Mouse (Mus musculus): ENCODE data around the gene Snapin. TPM values are rescaled to one million over a fixed set of nuclear protein-coding genes. Genes with fewer than 3 reads are reported as not detected.

The Snapin gene
- polyA plus RNA-seq, 1 experiment from 2014 or later: 74.0 TPM

- ATAC-seq: no peak
- Histone ChIP-seq H3K9ac (no peak overlapping the region), H3K4me1 (replicated peaks) (peaks cover 4% of the 10 kb centered on the region; the same call in 1 of the 2 replicates), H3K27ac (no peak overlapping the region), H3K9me3 (no peaks in the 10 kb centered on the region), H3K27me3 (replicated peaks) (no peaks in the 10 kb centered on the region), H3K36me3 (peaks cover 18% of the 10 kb centered on the region), H3K4me3 (replicated peaks) (no peak overlapping the region), H3K4me2 (replicated peaks) (no peak overlapping the region)
- 93% methylated on average over 7 of the region's 7 CpGs for WGBS
Measured at GRCm38 (mm10) chr3:90495850-90496525, 5.2 kb upstream of the Snapin start.

- H3K36me3 ChIP-seq: peaks cover 15% of the 10 kb centered on the region
- no peak for ATAC-seq
- no peaks in the 10 kb centered on the region for H3K9me3 ChIP-seq
- peaks cover 11% of the 10 kb centered on the region for H3K4me1 ChIP-seq (replicated peaks)
- 48% methylated on average over 4 of the region's 4 CpGs for WGBS
- peak overlapping the region; percentile 22; the same call in 1 of the 2 replicates for H3K27ac ChIP-seq
- H3K4me3 ChIP-seq (replicated peaks): no peak overlapping the region
- H3K27me3 ChIP-seq (replicated peaks): no peaks in the 10 kb centered on the region
- H3K4me2 ChIP-seq (replicated peaks): no peak overlapping the region
- peak overlapping the region; percentile 17; the same call in 1 of the 2 replicates for H3K9ac ChIP-seq
Measured at GRCm38 (mm10) chr3:90493831-90494540, 3.2 kb upstream of the Snapin start.

- Histone ChIP-seq H3K4me2 (replicated peaks) (no peak overlapping the region), H3K27ac (no peak overlapping the region), H3K4me3 (replicated peaks) (no peak overlapping the region), H3K9me3 (no peaks in the 10 kb centered on the region), H3K27me3 (replicated peaks) (no peaks in the 10 kb centered on the region), H3K4me1 (replicated peaks) (peaks cover 11% of the 10 kb centered on the region), H3K9ac (no peak overlapping the region), H3K36me3 (peaks cover 19% of the 10 kb centered on the region)
- peak; percentile 17 for ATAC-seq
- 37% methylated on average over 2 of the region's 2 CpGs for WGBS
Measured at GRCm38 (mm10) chr3:90491350-90491749, 517 bp upstream of the Snapin start.

- no peak for ATAC-seq
- Histone ChIP-seq H3K36me3 (peaks cover 36% of the 10 kb centered on the region), H3K4me3 (replicated peaks) (no peak overlapping the region), H3K9ac (no peak overlapping the region), H3K4me2 (replicated peaks) (no peak overlapping the region), H3K9me3 (no peaks in the 10 kb centered on the region), H3K27me3 (replicated peaks) (no peaks in the 10 kb centered on the region), H3K27ac (no peak overlapping the region), H3K4me1 (replicated peaks) (peaks cover 6% of the 10 kb centered on the region)
- 79% methylated on average over 6 of the region's 6 CpGs for WGBS
Measured at GRCm38 (mm10) chr3:90488576-90488975, 2.3 kb downstream of the Snapin start.

GRCm38 (mm10) chr3:90486998-90487397 lies 3.8 kb downstream of the Snapin start:
- ATAC-seq: no peak
- no peak overlapping the region for H3K4me2 ChIP-seq (replicated peaks)
- no peak overlapping the region for H3K27ac ChIP-seq
- no peaks in the 10 kb centered on the region for H3K9me3 ChIP-seq
- peaks cover 6% of the 10 kb centered on the region for H3K4me1 ChIP-seq (replicated peaks)
- 86% methylated on average over 5 of the region's 5 CpGs for WGBS
- no peak overlapping the region for H3K4me3 ChIP-seq (replicated peaks)
- H3K27me3 ChIP-seq (replicated peaks): no peaks in the 10 kb centered on the region
- H3K36me3 ChIP-seq: peaks cover 50% of the 10 kb centered on the region
- H3K9ac ChIP-seq: no peak overlapping the region

- WGBS: under 1% methylated on average over 45 of the region's 45 CpGs
- ATAC-seq: peak; percentile 99
Measured at GRCm38 (mm10) chr3:90475831-90476611, 14.8 kb downstream of the Snapin start, which contains the start of gene Ilf2. Gene Ilf2, plus strand, starts transcription at chr3:90476126.

GRCm38 (mm10) chr3:90475151-90475830 lies 15.5 kb downstream of the Snapin start:
- peak overlapping the region; percentile 41 for H3K4me2 ChIP-seq (replicated peaks)
- no peak overlapping the region for H3K27ac ChIP-seq
- WGBS: 38% methylated on average over 16 of the region's 16 CpGs
- H3K9ac ChIP-seq: no peak overlapping the region
- peak; percentile 37 for ATAC-seq
- no peaks in the 10 kb centered on the region for H3K9me3 ChIP-seq
- H3K36me3 ChIP-seq: peaks cover under 1% of the 10 kb centered on the region; the same call in 1 of the 2 replicates
- H3K4me1 ChIP-seq (replicated peaks): peaks cover 6% of the 10 kb centered on the region; the same call in 1 of the 2 replicates
- peak overlapping the region; percentile 19; the same call in 1 of the 2 replicates for H3K4me3 ChIP-seq (replicated peaks)
- no peaks in the 10 kb centered on the region for H3K27me3 ChIP-seq (replicated peaks)

More at GRCm38 (mm10) chr3:90475831-90476611, 14.8 kb downstream of the Snapin start, which contains the start of gene Ilf2:
- H3K27ac ChIP-seq: peak within 1 kb of the TSS; percentile 93
- H3K4me2 ChIP-seq (replicated peaks): peak within 1 kb of the TSS; percentile 64
- H3K27me3 ChIP-seq (replicated peaks): no peaks in the 10 kb centered on the region
- H3K9ac ChIP-seq: peak within 1 kb of the TSS; percentile 89
- peaks cover 6% of the 10 kb centered on the region for H3K36me3 ChIP-seq
- H3K4me1 ChIP-seq (replicated peaks): peaks cover 6% of the 10 kb centered on the region; the same call in 1 of the 2 replicates
- no peaks in the 10 kb centered on the region for H3K9me3 ChIP-seq
- peak within 1 kb of the TSS; percentile 89 for H3K4me3 ChIP-seq (replicated peaks)

- no peaks in the 10 kb centered on the region for H3K9me3 ChIP-seq
- no peaks in the 10 kb centered on the region for H3K36me3 ChIP-seq
- no peak for ATAC-seq
- H3K9ac ChIP-seq: no peak overlapping the region
- no peak overlapping the region for H3K4me2 ChIP-seq (replicated peaks)
- H3K27ac ChIP-seq: no peak overlapping the region
- peaks cover 5% of the 10 kb centered on the region; the same call in 1 of the 2 replicates for H3K4me1 ChIP-seq (replicated peaks)
- 32% methylated on average over 3 of the region's 3 CpGs for WGBS
- H3K27me3 ChIP-seq (replicated peaks): no peaks in the 10 kb centered on the region
- no peak overlapping the region for H3K4me3 ChIP-seq (replicated peaks)
Measured at GRCm38 (mm10) chr3:90472213-90472612, 18.6 kb downstream of the Snapin start.

GRCm38 (mm10) chr3:90467618-90468300 lies 23.1 kb downstream of the Snapin start:
- ATAC-seq: no peak
- Histone ChIP-seq H3K9ac (no peak overlapping the region), H3K27ac (no peak overlapping the region), H3K4me2 (replicated peaks) (no peak overlapping the region), H3K4me3 (replicated peaks) (no peak overlapping the region), H3K27me3 (replicated peaks) (peaks cover 26% of the 10 kb centered on the region), H3K36me3 (no peaks in the 10 kb centered on the region), H3K4me1 (replicated peaks) (peaks cover 17% of the 10 kb centered on the region), H3K9me3 (no peaks in the 10 kb centered on the region)
- 93% methylated on average over 10 of the region's 10 CpGs for WGBS

- WGBS: under 1% methylated on average over 15 of the region's 15 CpGs
Measured at GRCm38 (mm10) chr3:90466311-90466766, 24.5 kb downstream of the Snapin start.

GRCm38 (mm10) chr3:90465686-90466310 lies 25.0 kb downstream of the Snapin start, which contains the start of gene Npr1:
Gene Npr1, minus strand, starts transcription at chr3:90465866.
- WGBS: 0% methylated on average over 44 of the region's 49 CpGs
- peaks cover 17% of the 10 kb centered on the region for H3K4me1 ChIP-seq (replicated peaks)
- H3K27ac ChIP-seq: no peak within 1 kb of the TSS

More at GRCm38 (mm10) chr3:90466311-90466766, 24.5 kb downstream of the Snapin start:
- Histone ChIP-seq H3K27me3 (replicated peaks) (peaks cover 30% of the 10 kb centered on the region), H3K4me1 (replicated peaks) (peaks cover 17% of the 10 kb centered on the region), H3K9me3 (no peaks in the 10 kb centered on the region), H3K9ac (peak overlapping the region; percentile 48), H3K4me3 (replicated peaks) (peak overlapping the region; percentile 52), H3K27ac (no peak overlapping the region), H3K4me2 (replicated peaks) (peak overlapping the region; percentile 95), H3K36me3 (no peaks in the 10 kb centered on the region)
- peak; percentile 73 for ATAC-seq

More at GRCm38 (mm10) chr3:90465686-90466310, 25.0 kb downstream of the Snapin start, which contains the start of gene Npr1:
- Histone ChIP-seq H3K27me3 (replicated peaks) (peaks cover 30% of the 10 kb centered on the region), H3K4me2 (replicated peaks) (peak within 1 kb of the TSS; percentile 95), H3K36me3 (no peaks in the 10 kb centered on the region), H3K9me3 (no peaks in the 10 kb centered on the region), H3K4me3 (replicated peaks) (peak within 1 kb of the TSS; percentile 52), H3K9ac (peak within 1 kb of the TSS; percentile 48)
- peak; percentile 61 for ATAC-seq
